Mouse (Mus musculus) liver, postnatal 0 days (tissue): ENCODE measurements around the gene Spp1. TPM values are rescaled to one million over a fixed set of nuclear protein-coding genes. Genes with fewer than 3 reads are reported as not detected.
"Not testable (repeated sequence)": the region's sequence is repeated elsewhere in the genome, so short reads cannot be mapped to it uniquely, and the experiment has no call there.

Source experiments
- ATAC-seq: fragments of 200-750 bp; cut with Nextera tagmentation; 2 replicates; pipeline ENCODE4 v1.8.0; 2017; ENCODE audit warnings: mild to moderate bottlenecking, moderate library complexity
- DNase-seq: peaks from one replicate; pipeline ENCODE4 v3.0.0-alpha.2; 2016
- H3K27ac ChIP-seq: fragments of 300-500 bp; sonication (generic); 2 replicates; pipeline ENCODE4 v1.5.1; 2014; ENCODE audit warnings: antibody characterized with exemption, moderate library complexity, mild to moderate bottlenecking, low read depth
- H3K27me3 ChIP-seq: fragments of 300-500 bp; sonication (generic); 2 replicates; pipeline ENCODE4 v1.6.1; 2014; ENCODE audit warnings: low read length, control low read depth, mixed read lengths; ENCODE audit not compliant: insufficient read depth
- H3K36me3 ChIP-seq: fragments of 300-500 bp; sonication (generic); replicated peaks from 2 replicates; pipeline ENCODE4 v1.6.1; 2014; ENCODE audit warnings: mild to moderate bottlenecking, control low read depth, low read length, moderate library complexity, mixed read lengths; ENCODE audit not compliant: insufficient read depth
- H3K4me1 ChIP-seq: fragments of 300-500 bp; sonication (generic); 2 replicates; pipeline ENCODE4 v1.6.1; 2014; ENCODE audit warnings: antibody characterized with exemption, mild to moderate bottlenecking, control low read depth; ENCODE audit not compliant: insufficient read depth
- H3K4me2 ChIP-seq: fragments of 300-500 bp; sonication (generic); 2 replicates; pipeline ENCODE4 v1.6.1; 2014; ENCODE audit warnings: low read depth, mild to moderate bottlenecking, low read length, moderate library complexity, mixed read lengths
- H3K4me3 ChIP-seq: fragments of 300-500 bp; sonication (generic); 2 replicates; pipeline ENCODE4 v1.5.1; 2014; ENCODE audit warnings: low read depth, low read length
- H3K9ac ChIP-seq: fragments of 300-500 bp; sonication (generic); replicated peaks from 2 replicates; pipeline ENCODE4 v1.6.1; 2014; ENCODE audit warnings: mild to moderate bottlenecking, moderate library complexity
- H3K9me3 ChIP-seq: fragments of 300-500 bp; sonication (generic); 2 replicates; pipeline ENCODE4 v1.6.1; 2016; ENCODE audit warnings: mild to moderate bottlenecking, control low read depth, low read length, mixed read lengths
- CTCF ChIP-seq: sonication (generic); IDR thresholded peaks from 2 replicates; pipeline ENCODE4 v1.5.1; 2016; ENCODE audit warnings: antibody characterized with exemption, low read depth
- EP300 ChIP-seq: IDR thresholded peaks from 2 replicates; pipeline ENCODE4 v1.6.1; 2016; ENCODE audit warnings: antibody characterized with exemption, low read depth, mild to moderate bottlenecking
- WGBS: fragments of 180-500 bp; shearing (Covaris S2); extraction: QIAGEN DNeasy Blood & Tissue Kit; methylation state at CpG from one replicate; pipeline ENCODE4 v1.1.7; 2014; ENCODE audit not compliant: insufficient replicate concordance; 5-methylcytosine and 5-hydroxymethylcytosine counted together
- polyA plus RNA-seq: library from polyadenylated mRNA; unstranded; fragments of >200 nt; fragmentation: Nextera tagmentation; extraction: Ambion mirVana; gene quantifications from 2 replicates; pipeline ENCODE4 v1.2.1, GENCODE M21; 2015

Gene Spp1
- polyA plus RNA-seq, 1 experiment from 2014 or later, result 103 TPM

DNA sequence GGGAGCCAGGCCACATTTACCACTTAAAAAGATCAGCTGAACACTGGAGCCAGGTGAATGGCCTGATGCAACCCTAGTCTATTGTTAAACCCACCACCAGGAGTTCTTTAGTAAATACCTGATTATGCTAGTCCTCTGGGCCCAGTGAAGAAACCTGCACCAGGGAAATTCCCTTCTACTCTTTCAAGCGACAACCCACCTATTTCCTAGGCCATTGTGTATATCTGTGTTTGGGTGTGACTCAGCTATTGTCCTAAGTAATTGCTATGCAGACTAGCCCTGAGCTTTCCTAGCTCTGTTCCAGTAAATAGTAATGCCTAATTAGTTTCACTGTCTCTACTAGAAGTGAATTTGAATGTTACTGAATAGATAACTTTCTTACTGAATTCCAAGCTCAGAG is 7.9 kb downstream of the Spp1 start:
- no peak overlapping the region for H3K27ac ChIP-seq
- H3K36me3 ChIP-seq, result no peaks in the 10 kb centered on the region
- no peak overlapping the region for H3K4me3 ChIP-seq
- ATAC-seq, result no peak
- DNase-seq, result no peak
- no peak overlapping the region for H3K9ac ChIP-seq
- TF ChIP-seq EP300 (no peak), CTCF (no peak)
- 70% methylated on average over 1 of the region's 1 CpGs for WGBS
- H3K4me1 ChIP-seq, result no peaks in the 10 kb centered on the region
- no peaks in the 10 kb centered on the region for H3K27me3 ChIP-seq
- no peak overlapping the region for H3K4me2 ChIP-seq
- no peaks in the 10 kb centered on the region for H3K9me3 ChIP-seq

DNA sequence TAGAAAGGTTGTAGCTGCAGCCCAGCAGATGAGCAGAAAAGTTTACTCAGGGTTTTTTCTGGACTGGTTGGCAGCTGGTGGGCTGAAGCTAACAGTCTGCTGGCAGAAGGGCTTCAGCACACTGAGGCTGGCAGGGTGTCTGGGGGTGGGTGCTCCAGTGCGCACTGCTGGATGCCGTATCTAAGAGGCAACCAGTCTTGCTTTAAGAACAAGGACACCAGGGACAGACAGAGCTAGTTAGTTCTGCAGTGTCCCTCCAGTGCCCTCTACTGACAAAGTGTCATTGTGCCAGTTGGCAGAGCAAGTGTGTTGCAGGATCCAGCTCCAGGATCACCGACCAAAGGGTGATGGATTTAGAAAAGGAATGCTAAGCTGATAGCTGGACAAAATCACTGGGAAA is 11.2 kb downstream of the Spp1 start:
- DNase-seq (peak; percentile 29), ATAC-seq (no peak)
- no peaks in the 10 kb centered on the region for H3K4me1 ChIP-seq
- no peaks in the 10 kb centered on the region for H3K27me3 ChIP-seq
- no peak overlapping the region for H3K4me3 ChIP-seq
- H3K27ac ChIP-seq, result no peak overlapping the region
- H3K9ac ChIP-seq, result no peak overlapping the region
- TF ChIP-seq EP300 (no peak), CTCF (peak; percentile 75)
- WGBS, result 12% methylated on average over 3 of the region's 3 CpGs
- no peaks in the 10 kb centered on the region for H3K36me3 ChIP-seq
- no peak overlapping the region for H3K4me2 ChIP-seq
- H3K9me3 ChIP-seq, result no peaks in the 10 kb centered on the region

DNA sequence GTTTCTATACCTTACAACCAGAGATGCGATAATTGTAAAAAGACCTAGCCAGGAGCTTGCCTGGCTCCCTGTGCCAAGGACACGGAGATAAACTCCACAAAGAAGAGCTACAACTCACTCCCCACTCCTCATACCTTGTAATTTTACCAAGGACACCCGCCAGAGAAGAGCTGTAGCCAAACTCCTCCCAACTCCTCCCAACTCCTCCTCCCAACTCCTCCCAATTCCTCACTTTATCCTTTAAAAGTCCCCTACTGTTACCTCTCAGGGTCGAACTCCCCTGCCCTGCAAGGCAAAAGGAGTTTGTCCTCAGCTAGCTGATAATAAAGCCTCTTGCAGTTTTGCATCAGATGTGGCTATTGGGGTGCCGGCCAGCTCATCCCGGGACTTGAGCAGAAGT is 13.4 kb downstream of the Spp1 start:
- H3K36me3 ChIP-seq, H3K9ac ChIP-seq, H3K4me3 ChIP-seq, DNase-seq, H3K9me3 ChIP-seq, H3K4me1 ChIP-seq, H3K4me2 ChIP-seq, H3K27me3 ChIP-seq, H3K27ac ChIP-seq, ATAC-seq: not testable (repeated sequence)
- WGBS, result 30% methylated on average over 6 of the region's 6 CpGs

DNA sequence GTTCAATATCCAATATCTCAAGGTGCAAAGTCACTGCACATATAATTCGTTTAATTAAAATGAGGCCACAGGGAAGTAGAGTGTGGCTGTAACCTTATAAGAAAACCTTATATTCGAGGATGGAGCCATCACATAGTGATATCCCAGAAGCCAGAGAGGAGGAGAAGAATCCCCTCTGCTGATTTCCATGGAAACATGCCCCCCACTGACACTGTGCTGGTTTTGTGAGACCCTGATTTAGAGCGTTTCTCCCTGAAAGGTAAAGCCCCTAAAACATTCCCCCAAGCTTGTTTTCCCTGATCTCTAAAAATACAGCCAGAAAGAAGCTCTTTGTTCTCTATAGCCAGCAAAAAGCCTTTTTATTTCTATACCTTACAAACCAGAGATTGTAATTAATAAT is 14.6 kb downstream of the Spp1 start:
- Histone ChIP-seq H3K4me2 (no peak overlapping the region), H3K36me3 (no peaks in the 10 kb centered on the region), H3K4me3 (no peak overlapping the region), H3K9ac (no peak overlapping the region), H3K27me3 (no peaks in the 10 kb centered on the region), H3K4me1 (no peaks in the 10 kb centered on the region), H3K27ac (no peak overlapping the region), H3K9me3 (no peaks in the 10 kb centered on the region)
- no peak for DNase-seq
- no peak for TF ChIP-seq EP300
- TF ChIP-seq CTCF, result no peak
- WGBS, result 43% methylated on average over 3 of the region's 3 CpGs
- ATAC-seq, result no peak

DNA sequence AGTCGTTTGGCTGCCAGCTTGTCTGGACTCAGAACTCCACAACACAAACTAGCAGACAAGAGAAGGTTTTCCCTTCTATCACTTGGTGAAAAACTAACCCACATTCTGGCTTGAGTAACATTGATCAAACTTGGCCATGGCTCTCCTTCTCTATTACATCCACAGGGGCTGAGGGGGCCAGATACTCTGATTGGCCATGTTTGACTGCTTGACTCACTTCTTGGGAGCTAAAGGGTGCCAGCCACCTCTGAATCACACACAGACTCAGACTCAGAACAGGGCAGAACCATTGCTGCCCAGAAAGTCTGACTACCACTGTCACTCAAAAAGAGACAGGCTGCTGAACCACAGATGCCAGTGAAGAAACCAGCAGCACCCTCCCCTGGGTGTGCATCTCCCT is 18.2 kb downstream of the Spp1 start:
- TF ChIP-seq EP300, result no peak
- no peak for ATAC-seq
- 34% methylated on average over 1 of the region's 1 CpGs for WGBS
- H3K27ac ChIP-seq, result no peak overlapping the region
- no peak overlapping the region for H3K4me2 ChIP-seq
- H3K4me3 ChIP-seq, result no peak overlapping the region
- no peaks in the 10 kb centered on the region for H3K27me3 ChIP-seq
- DNase-seq, result no peak
- no peaks in the 10 kb centered on the region for H3K4me1 ChIP-seq
- no peaks in the 10 kb centered on the region for H3K9me3 ChIP-seq
- H3K36me3 ChIP-seq, result no peaks in the 10 kb centered on the region
- no peak overlapping the region for H3K9ac ChIP-seq

DNA sequence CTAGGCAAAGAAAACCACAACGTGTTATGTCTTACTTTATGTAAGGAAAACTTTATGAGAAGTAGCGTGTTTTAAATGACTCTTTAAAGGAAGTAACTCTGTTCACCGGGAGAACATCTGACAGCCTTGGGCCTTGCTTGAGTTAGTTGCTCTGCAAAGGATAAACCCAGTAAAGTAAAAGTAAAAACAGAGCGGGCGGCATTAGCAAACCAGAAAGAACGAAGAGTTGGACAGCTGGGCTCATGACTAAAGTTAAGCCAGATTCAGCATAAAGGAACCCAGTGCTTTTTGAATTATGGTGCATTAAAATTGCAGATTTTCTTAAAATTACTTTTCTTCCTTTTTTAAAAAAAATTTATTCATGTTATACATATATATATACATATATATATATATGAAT is 19.6 kb downstream of the Spp1 start:
- TF ChIP-seq CTCF (no peak), EP300 (no peak)
- H3K4me1 ChIP-seq, result 0 out of 2 replicates have a peak, but pooled peaks cover 4% of the 10 kb centered on the region
- no peak overlapping the region for H3K4me2 ChIP-seq
- ATAC-seq (no peak), DNase-seq (no peak)
- 74% methylated on average over 6 of the region's 6 CpGs for WGBS
- no peaks in the 10 kb centered on the region for H3K27me3 ChIP-seq
- no peak overlapping the region for H3K27ac ChIP-seq
- H3K4me3 ChIP-seq, result no peak overlapping the region
- H3K9ac ChIP-seq, result no peak overlapping the region
- no peaks in the 10 kb centered on the region for H3K9me3 ChIP-seq
- no peaks in the 10 kb centered on the region for H3K36me3 ChIP-seq
